Mouse (Mus musculus): Measurements from ENCODE around the gene Fastkd3.

Fastkd3 gene

GRCm38 (mm10) chr13:68607652-68608405 is 25.8 kb downstream of the Fastkd3 start:
- no peak for DNase-seq (ENCODE audit: low read depth in 1 of 2, low spot score in 2 of 2)

- DNase-seq (ENCODE audit: low read depth in 1 of 2, low spot score in 2 of 2): no peak
Measured at GRCm38 (mm10) chr13:68622792-68623191, 40.8 kb downstream of the Fastkd3 start.

- DNase-seq (ENCODE audit: low read depth in 1 of 2, low spot score in 2 of 2): no peak
Measured at GRCm38 (mm10) chr13:68627041-68627440, 45.0 kb downstream of the Fastkd3 start.

Measured in monocyte, adult 2 months (primary cell).